Mouse (Mus musculus): Measurements from ENCODE around the gene Glmp. TPM values are rescaled to one million over a fixed set of nuclear protein-coding genes. Genes with fewer than 3 reads are reported as not detected.
"Not testable (repeated sequence)": the region's sequence is repeated elsewhere in the genome, so short reads cannot be mapped to it uniquely, and the experiment has no call there.

Gene Glmp
- total RNA-seq (2021): 100 to 1,000 TPM; 183 to 220 TPM
- long read RNA-seq, experiment 1, full-length matches to known transcripts: 69 of 73 reads
- long read RNA-seq, experiment 1, partial matches to known transcripts: 1 of 73 reads
- long read RNA-seq, experiment 1, other reads (novel, unspliced or antisense): 3 of 73 reads
- long read RNA-seq, experiment 2, full-length matches to known transcripts: 164 of 179 reads
- long read RNA-seq, experiment 2, partial matches to known transcripts: 7 of 179 reads
- long read RNA-seq, experiment 2, other reads (novel, unspliced or antisense): 8 of 179 reads

- DNase-seq (ENCODE audit: low spot score in 2 of 2): peak; percentile 42 to 43
Measured at GRCm38 (mm10) chr3:88324951-88325405, at the start of gene Glmp. Glmp (plus strand) TSS chr3:88325023.

DNA sequence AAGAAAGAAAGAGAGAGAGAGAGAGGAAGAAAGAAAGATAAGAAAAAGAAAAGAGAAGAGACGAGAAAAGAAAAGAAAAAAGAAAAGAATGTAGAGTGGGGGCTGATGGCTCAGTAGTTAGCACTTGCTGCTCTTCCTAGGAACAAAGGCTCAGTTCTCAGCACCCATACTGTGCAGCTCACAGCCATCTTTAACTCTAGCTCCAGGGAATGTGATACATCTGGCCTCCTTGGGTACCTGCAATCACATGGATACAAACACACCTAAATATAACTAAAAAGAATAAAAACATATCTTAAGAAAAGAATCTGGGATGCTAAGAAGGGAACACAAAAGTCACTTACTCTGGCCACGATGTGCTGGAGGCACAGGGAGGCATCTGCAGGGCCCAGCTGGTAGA is 48.7 kb upstream of the Glmp start:
- no peak for DNase-seq (ENCODE audit: low spot score in 2 of 2)

DNA sequence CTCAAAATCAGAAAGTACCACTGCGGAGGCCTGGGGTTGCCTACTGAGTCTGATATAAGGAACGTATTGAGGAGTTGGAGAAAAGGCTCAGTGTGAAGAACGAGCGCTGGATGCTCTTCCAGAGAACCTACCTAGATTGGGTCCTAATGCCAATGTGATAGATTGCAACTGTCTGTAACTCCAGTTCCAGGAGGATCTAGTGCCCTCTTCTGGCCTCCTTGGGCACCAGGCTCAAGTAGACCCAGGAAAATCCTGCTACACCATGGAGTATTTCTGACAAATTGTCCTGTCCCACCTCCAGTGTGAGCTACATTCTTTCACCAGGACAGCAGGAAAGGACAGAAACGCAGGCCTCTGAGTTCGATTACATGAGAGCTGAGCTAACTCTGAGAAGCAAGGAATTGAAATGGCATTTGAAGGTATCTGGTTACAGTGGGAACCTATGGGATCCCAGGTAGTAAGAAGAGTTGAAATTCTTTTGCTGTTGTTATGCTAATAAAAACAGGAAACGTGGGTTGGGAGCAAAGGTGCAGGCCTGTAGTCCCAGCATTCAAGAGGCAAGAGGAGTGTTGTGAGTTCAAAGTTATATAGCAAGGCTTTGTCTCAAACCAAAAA is 48.2 kb upstream of the Glmp start:
- DNase-seq (ENCODE audit: low spot score in 2 of 2): no peak

- no peak for DNase-seq (ENCODE audit: low spot score in 2 of 2)
Measured at GRCm38 (mm10) chr3:88280035-88280434, 44.8 kb upstream of the Glmp start.

DNA sequence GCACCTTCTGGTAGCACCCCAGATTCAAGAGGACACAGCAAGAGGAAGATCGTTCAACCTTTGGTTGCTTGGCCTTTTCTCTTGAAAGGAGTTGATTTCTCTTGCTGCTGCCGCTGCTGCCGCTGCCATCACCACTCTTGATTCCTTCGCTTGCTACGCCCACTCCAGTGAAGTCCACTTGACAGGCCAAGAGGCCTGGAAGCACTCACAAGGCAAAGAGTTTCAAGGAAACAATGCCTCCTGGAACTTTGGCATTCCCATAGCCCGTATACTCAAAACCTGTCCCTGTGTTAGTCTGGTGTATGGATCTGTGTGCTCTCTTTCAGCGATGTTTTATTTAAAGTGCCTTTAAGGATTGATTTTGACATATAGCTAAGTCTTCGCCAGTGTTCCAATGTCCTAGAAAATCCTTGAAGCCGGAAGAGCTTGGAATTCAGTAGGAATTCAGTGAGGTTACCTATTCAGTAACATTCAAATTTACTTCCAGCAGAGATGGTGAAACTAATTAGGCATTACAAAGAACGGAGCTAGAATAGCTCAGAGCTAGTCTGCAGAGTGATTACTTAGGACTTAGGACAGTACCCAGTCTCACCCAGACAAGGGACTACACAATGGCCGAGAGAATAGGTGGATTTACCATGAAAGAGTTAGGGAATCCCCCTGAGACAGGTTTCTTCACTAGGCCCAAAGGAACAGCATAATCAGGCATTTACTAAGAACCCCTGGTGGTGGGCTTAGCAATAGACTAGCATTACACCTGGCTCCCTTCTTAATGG is 43.5 kb upstream of the Glmp start:
- not testable (repeated sequence) for DNase-seq (ENCODE audit: low spot score in 2 of 2)

- DNase-seq (ENCODE audit: low spot score in 2 of 2): not testable (repeated sequence)
Measured at GRCm38 (mm10) chr3:88284815-88285564, 39.8 kb upstream of the Glmp start.

DNA sequence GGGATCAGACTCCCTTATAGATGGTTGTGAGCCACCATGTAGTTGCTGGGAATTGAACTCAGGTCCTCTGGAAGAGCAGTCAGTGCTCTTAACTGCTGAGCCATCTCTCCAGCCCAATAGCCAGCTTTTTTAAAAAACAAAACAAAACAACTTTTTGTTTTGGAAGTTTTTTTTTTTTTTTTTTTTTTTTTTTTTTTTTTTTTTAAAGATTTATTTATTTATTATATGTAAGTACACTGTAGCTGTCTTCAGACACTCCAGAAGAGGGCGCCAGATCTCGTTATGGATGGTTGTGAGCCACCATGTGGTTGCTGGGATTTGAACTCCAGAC is 39.3 kb upstream of the Glmp start:
- DNase-seq (ENCODE audit: low spot score in 2 of 2): not testable (repeated sequence)

- no peak for DNase-seq (ENCODE audit: low spot score in 2 of 2)
Measured at GRCm38 (mm10) chr3:88287110-88287509, 37.7 kb upstream of the Glmp start, which contains the start of gene Gm38392. Gm38392 (minus strand) TSS chr3:88287210.

GRCm38 (mm10) chr3:88288133-88288713 is 36.6 kb upstream of the Glmp start:
- DNase-seq (ENCODE audit: low spot score in 2 of 2): not testable (repeated sequence)

- peak in 1 of 2 experiments; percentile 27 for DNase-seq (ENCODE audit: low spot score in 2 of 2)
Measured at GRCm38 (mm10) chr3:88291970-88292369, 32.9 kb upstream of the Glmp start.

GRCm38 (mm10) chr3:88295272-88295671 is 29.6 kb upstream of the Glmp start:
- not testable (repeated sequence) for DNase-seq (ENCODE audit: low spot score in 2 of 2)

DNA sequence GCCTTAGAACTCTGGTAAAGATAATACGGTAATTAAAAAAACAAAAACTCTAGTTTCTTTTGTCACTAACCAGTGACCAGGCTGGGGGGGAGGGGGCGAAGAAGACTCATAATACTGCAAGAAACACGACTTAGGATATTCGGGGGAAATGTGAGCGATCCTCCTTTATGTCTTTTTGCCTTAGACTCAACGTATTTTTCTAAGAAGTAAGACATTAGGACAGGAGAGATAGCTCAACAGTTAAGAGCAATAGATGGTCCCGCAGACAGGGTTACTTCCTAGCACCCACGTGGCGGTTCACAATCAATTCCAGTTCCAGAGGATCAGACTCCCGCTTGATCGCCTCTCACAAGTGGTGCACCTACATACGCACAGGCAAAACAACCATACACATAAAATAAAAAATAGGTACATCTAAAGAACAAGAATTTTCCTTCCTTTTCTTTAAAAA is 28.7 kb upstream of the Glmp start:
- DNase-seq (ENCODE audit: low spot score in 2 of 2): no peak

GRCm38 (mm10) chr3:88296561-88297318 is 28.1 kb upstream of the Glmp start, which contains the start of the genes Tsacc and Cct3:
Tsacc (minus strand) TSS chr3:88296999.
Cct3 (plus strand) TSS chr3:88297116.
- peak; percentile 85 to 86 for DNase-seq (ENCODE audit: low spot score in 2 of 2)

GRCm38 (mm10) chr3:88297321-88297851 is 27.4 kb upstream of the Glmp start:
- no peak for DNase-seq (ENCODE audit: low spot score in 2 of 2)

DNA sequence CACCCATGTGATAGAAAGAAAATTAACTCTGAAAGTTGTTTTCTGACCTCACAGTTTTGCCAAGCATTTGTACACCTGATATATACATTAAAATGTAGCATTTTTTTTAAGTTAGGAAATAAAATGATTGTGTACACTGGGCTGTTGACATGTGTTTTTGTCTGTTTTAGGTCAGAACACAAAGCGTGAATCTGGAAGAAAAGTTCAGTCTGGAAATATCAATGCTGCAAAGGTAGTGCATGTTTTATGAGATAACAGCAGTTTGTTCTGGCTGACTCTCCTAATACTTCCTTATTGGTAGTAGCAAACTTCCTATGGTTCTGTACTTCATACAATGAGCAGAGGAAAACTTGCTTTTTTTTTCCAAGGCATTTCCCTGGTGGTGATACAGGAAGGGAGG is 25.7 kb upstream of the Glmp start:
- no peak for DNase-seq (ENCODE audit: low spot score in 2 of 2)

DNA sequence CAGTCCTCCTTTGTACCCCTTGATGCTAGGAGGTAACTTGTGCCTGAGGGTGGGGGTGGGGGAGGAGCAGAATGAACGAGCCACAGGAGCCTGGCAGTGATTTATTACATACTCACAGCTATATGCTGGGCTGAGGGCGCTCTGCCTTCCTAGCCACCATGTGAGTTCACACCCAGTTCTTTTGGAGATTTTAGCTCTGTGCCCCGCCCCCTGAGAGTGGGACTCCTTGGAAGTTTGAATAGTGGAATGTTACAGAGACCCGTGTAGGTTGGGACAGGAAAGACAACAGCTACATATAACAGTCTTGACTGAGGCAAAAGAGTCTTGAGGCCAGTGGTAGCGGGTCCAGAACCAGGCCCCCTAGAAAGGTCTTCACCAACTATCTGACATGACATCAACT is 4.1 kb downstream of the Glmp start:
- DNase-seq (ENCODE audit: low spot score in 2 of 2): no peak

GRCm38 (mm10) chr3:88331282-88331681 is 6.5 kb downstream of the Glmp start:
- DNase-seq (ENCODE audit: low spot score in 2 of 2): peak in 1 of 2 experiments; percentile 61

DNA sequence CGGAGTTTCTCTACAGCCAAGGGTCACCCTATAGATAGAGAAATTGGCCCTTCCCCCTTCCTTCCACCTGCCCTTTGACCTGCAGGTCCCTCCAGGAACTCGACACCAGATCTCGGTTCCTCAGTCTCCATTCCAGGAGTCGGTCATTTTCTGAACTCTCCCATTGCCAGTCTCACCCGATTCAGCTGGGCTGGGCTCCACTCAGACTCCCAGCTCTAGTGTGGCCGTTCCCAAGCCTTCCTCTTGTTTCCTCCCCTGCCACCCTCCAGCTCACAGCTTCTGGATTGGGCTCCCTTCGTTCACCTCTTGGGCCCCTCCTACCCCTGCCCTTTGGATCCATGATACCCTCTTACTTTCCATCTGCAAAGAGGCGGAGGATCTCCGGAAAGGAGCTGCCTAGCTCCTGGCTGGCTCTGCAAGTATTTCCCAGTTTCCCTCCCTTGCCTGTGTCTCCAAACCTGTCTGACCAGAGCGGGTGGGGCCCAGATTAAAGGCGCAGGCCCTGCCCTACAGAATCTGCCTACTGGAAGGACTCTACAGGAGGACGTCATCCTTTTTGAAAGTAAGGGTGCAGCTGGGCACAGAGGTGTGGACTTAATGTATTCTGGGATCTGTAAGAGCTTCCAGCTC is 9.3 kb downstream of the Glmp start:
- DNase-seq (ENCODE audit: low spot score in 2 of 2): no peak

DNA sequence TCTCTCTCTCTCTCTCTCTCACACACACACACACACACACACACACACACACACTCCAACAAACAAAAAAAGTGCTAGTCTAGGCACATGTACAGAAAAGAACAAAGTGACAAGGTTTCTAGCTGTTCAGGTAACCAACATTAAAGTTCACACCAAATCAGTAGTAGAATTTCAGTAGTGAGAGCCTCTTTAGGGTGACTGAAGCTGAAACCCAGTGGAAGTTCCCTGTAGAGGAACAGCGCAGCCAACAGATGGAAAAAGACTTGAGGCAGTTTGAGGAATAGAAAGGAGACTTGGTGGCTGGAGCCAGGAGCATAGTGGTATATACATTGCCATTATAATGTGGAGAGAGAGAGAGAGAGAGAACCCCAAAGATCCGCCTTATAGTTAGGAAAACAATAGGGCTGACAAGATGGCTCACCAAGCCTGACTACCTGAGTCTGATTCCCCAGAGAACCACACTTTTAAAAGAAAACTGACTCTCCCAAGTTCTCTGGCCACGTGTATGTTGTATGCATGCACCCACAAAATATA is 10.1 kb downstream of the Glmp start:
- DNase-seq (ENCODE audit: low spot score in 2 of 2): no peak
